Mouse (Mus musculus): ENCODE results near the gene Itgb5.

GRCm38 (mm10) chr16:33953008-33953407 is 123.5 kb downstream of the Itgb5 start:
- TF ChIP-seq CTCF (IDR thresholded peaks at IDR 0.05; ENCODE audit: borderline replicate concordance, extremely low read depth, insufficient read depth, insufficient read length) (no peak), POLR2A (IDR thresholded peaks at IDR 0.05; ENCODE audit: borderline replicate concordance, extremely low read depth, insufficient read depth, insufficient read length, poor library complexity, severe bottlenecking) (no peak)

Measured in brain, embryonic 14.5 days (tissue).